Mouse (Mus musculus) MEL (cell line): Measurements from ENCODE around the gene Gm3045. TPM values are rescaled to one million over a fixed set of nuclear protein-coding genes. Genes with fewer than 3 reads are reported as not detected.

Source experiments
- DNase-seq: peaks from one replicate; pipeline ENCODE4 v3.0.0; 2011; ENCODE audit warnings: low read depth, low spot score
- H3K27ac ChIP-seq: 2 replicates; pipeline ENCODE4 v1.5.1; 2012; ENCODE audit warnings: low read depth, mild to moderate bottlenecking, control low read depth, low read length, moderate library complexity; ENCODE audit not compliant: control insufficient read depth
- H3K27me3 ChIP-seq, 2 experiments: fragments of 150-350 bp in 1 of 2; sonication (generic) in 1 of 2; 2 replicates each; pipeline ENCODE4 v1.6.1; 2012; ENCODE audit warnings: low read length in 2 of 2, mild to moderate bottlenecking in 2 of 2, improper control_type of control experiment in 1 of 2, moderate library complexity in 1 of 2; ENCODE audit not compliant: insufficient read depth in 2 of 2, control insufficient read depth in 1 of 2
- H3K36me3 ChIP-seq, 2 experiments: 2 replicates each; pipeline ENCODE4 v1.6.1; 2012 to 2014; ENCODE audit warnings: low read length in 2 of 2, improper control_type of control experiment in 1 of 2, inconsistent platforms in 1 of 2, mild to moderate bottlenecking in 1 of 2; ENCODE audit not compliant: insufficient read depth in 2 of 2, control insufficient read depth in 1 of 2
- H3K4me1 ChIP-seq, 2 experiments: fragments of 150-350 bp in 1 of 2; sonication (generic) in 1 of 2; 2 replicates each; pipeline ENCODE4 v1.6.1; 2012; ENCODE audit warnings: low read length in 2 of 2, improper control_type of control experiment in 1 of 2, mild to moderate bottlenecking in 1 of 2; ENCODE audit not compliant: insufficient read depth in 2 of 2, control insufficient read depth in 1 of 2
- H3K4me3 ChIP-seq, 2 experiments: fragments of 150-350 bp in 1 of 2; sonication (generic) in 1 of 2; 2 replicates each; pipeline ENCODE4 v1.5.1; 2012; ENCODE audit warnings: low read depth in 2 of 2, low read length in 2 of 2, mild to moderate bottlenecking in 2 of 2, moderate library complexity in 2 of 2, control low read depth in 1 of 2, improper control_type of control experiment in 1 of 2; ENCODE audit not compliant: control insufficient read depth in 1 of 2, insufficient read depth in 1 of 2
- H3K79me2 ChIP-seq: 2 replicates; pipeline ENCODE4 v1.6.1; 2012; ENCODE audit warnings: mild to moderate bottlenecking, low read length, moderate library complexity; ENCODE audit not compliant: control insufficient read depth, poor library complexity, insufficient read depth
- H3K9ac ChIP-seq: 2 replicates; pipeline ENCODE4 v1.6.1; 2012; ENCODE audit warnings: low read depth, mild to moderate bottlenecking, control low read depth, low read length, moderate library complexity; ENCODE audit not compliant: control insufficient read depth, poor library complexity, severe bottlenecking
- H3K9me3 ChIP-seq: fragments of 150-350 bp; sonication (generic); replicated peaks from 2 replicates; pipeline ENCODE4 v1.6.1; 2012; ENCODE audit warnings: mild to moderate bottlenecking, low read length, improper control_type of control experiment, moderate library complexity; ENCODE audit not compliant: insufficient read depth
- CHD1 ChIP-seq: IDR thresholded peaks from 2 replicates; pipeline ENCODE4 v1.6.1; 2012; ENCODE audit warnings: low read depth, mild to moderate bottlenecking, inconsistent platforms, low read length, improper control_type of control experiment
- CHD2 ChIP-seq: IDR thresholded peaks from 2 replicates; pipeline ENCODE4 v1.6.1; 2011; ENCODE audit warnings: low read length, improper control_type of control experiment
- CTCF ChIP-seq, 3 experiments: IDR thresholded peaks in 2 of 3; conservative IDR thresholded peaks in 1 of 3; 2 replicates each; pipeline ENCODE4 v1.5.1; 2011 to 2012; ENCODE audit warnings: low read length in 3 of 3, low read depth in 2 of 3, mild to moderate bottlenecking in 2 of 3, improper control_type of control experiment in 1 of 3, inconsistent platforms in 1 of 3, mixed read lengths in 1 of 3, moderate library complexity in 1 of 3; ENCODE audit not compliant: control insufficient read depth in 1 of 3, insufficient read depth in 1 of 3, poor library complexity in 1 of 3, severe bottlenecking in 1 of 3
- ETS1 ChIP-seq: IDR thresholded peaks from 2 replicates; pipeline ENCODE4 v1.6.1; 2012; ENCODE audit warnings: low read depth, mild to moderate bottlenecking, inconsistent platforms, low read length, improper control_type of control experiment, moderate library complexity
- GABPA ChIP-seq: IDR thresholded peaks from 2 replicates; pipeline ENCODE4 v1.6.1; 2012; ENCODE audit warnings: low read depth, mild to moderate bottlenecking, inconsistent platforms, low read length, improper control_type of control experiment, moderate library complexity
- JUND ChIP-seq: IDR thresholded peaks from 2 replicates; pipeline ENCODE4 v1.6.1; 2011; ENCODE audit warnings: low read depth, mild to moderate bottlenecking, improper control_type of control experiment, low read length
- KAT2A ChIP-seq: conservative IDR thresholded peaks from 2 replicates; pipeline ENCODE4 v1.6.1; 2012; ENCODE audit warnings: low read depth, low read length, improper control_type of control experiment, inconsistent platforms
- MAFK ChIP-seq: IDR thresholded peaks from 2 replicates; pipeline ENCODE4 v1.6.1; 2011; ENCODE audit warnings: low read depth, mild to moderate bottlenecking, low read length, improper control_type of control experiment, borderline replicate concordance
- MAZ ChIP-seq: IDR thresholded peaks from 2 replicates; pipeline ENCODE4 v1.6.1; 2012; ENCODE audit warnings: low read depth, mild to moderate bottlenecking, inconsistent platforms, low read length, improper control_type of control experiment
- MYC ChIP-seq: IDR thresholded peaks from 2 replicates; pipeline ENCODE4 v1.6.1; 2011; ENCODE audit warnings: low read depth, mild to moderate bottlenecking, low read length, improper control_type of control experiment, moderate library complexity
- POLR2AphosphoS2 ChIP-seq: IDR thresholded peaks from 2 replicates; pipeline ENCODE4 v1.6.1; 2011; ENCODE audit warnings: low read length, improper control_type of control experiment
- POLR2AphosphoS5 ChIP-seq: IDR thresholded peaks from 2 replicates; pipeline ENCODE4 v1.6.1; 2012; ENCODE audit warnings: low read depth, borderline replicate concordance, mild to moderate bottlenecking, inconsistent platforms, low read length, moderate library complexity, mixed read lengths
- RAD21 ChIP-seq: IDR thresholded peaks from 2 replicates; pipeline ENCODE4 v1.6.1; 2011; ENCODE audit warnings: mild to moderate bottlenecking, low read depth, low read length, improper control_type of control experiment
- RCOR1 ChIP-seq: IDR thresholded peaks from 2 replicates; pipeline ENCODE4 v1.6.1; 2012; ENCODE audit warnings: low read depth, mild to moderate bottlenecking, inconsistent platforms, low read length, improper control_type of control experiment
- SMC3 ChIP-seq: IDR thresholded peaks from 2 replicates; pipeline ENCODE4 v1.6.1; 2011; ENCODE audit warnings: low read depth, low read length, improper control_type of control experiment
- TAL1 ChIP-seq: IDR thresholded peaks from 2 replicates; pipeline ENCODE4 v1.6.1; 2012; ENCODE audit warnings: mild to moderate bottlenecking, inconsistent platforms, low read length, moderate library complexity, mixed read lengths
- TCF12 ChIP-seq: IDR thresholded peaks from 2 replicates; pipeline ENCODE4 v1.6.1; 2014; ENCODE audit warnings: low read depth, mild to moderate bottlenecking, inconsistent platforms, low read length, improper control_type of control experiment, moderate library complexity
- USF1 ChIP-seq: IDR thresholded peaks from 2 replicates; pipeline ENCODE4 v1.6.1; 2014; ENCODE audit warnings: low read depth, mild to moderate bottlenecking, inconsistent platforms, low read length, improper control_type of control experiment, moderate library complexity
- USF2 ChIP-seq, 2 experiments: IDR thresholded peaks; 2 replicates each; pipeline ENCODE4 v1.6.1; 2011 to 2012; ENCODE audit warnings: improper control_type of control experiment in 2 of 2, low read length in 2 of 2, borderline replicate concordance in 1 of 2, inconsistent platforms in 1 of 2, low read depth in 1 of 2, mild to moderate bottlenecking in 1 of 2; ENCODE audit not compliant: insufficient read depth in 1 of 2
- ZMIZ1 ChIP-seq: IDR thresholded peaks from 2 replicates; pipeline ENCODE4 v1.6.1; 2012; ENCODE audit warnings: low read depth, mild to moderate bottlenecking, inconsistent platforms, low read length, improper control_type of control experiment, moderate library complexity
- ZNF384 ChIP-seq: IDR thresholded peaks from 2 replicates; pipeline ENCODE4 v1.6.1; 2012; ENCODE audit warnings: low read depth, mild to moderate bottlenecking, inconsistent platforms, low read length, improper control_type of control experiment
- polyA plus RNA-seq, 2 experiments: library from polyadenylated mRNA; stranded (reverse) in 1 of 2; unstranded in 1 of 2; fragments of >175 nt in 1 of 2; fragments of >200 nt in 1 of 2; gene quantifications; 2 replicates each; pipeline versions ENCODE4 v1.2.1 to v1.2.4; 2012; ENCODE audit warnings: low replicate concordance in 2 of 2, low read depth in 1 of 2; ENCODE audit not compliant: insufficient read length in 2 of 2, insufficient read depth in 1 of 2, missing spikeins in 1 of 2
- total RNA-seq: library from RNA; depleted of rRNA; stranded (reverse); fragments of 300-350 nt; gene quantifications from 2 replicates; pipeline ENCODE4 v1.2.3, GENCODE M21; 2012

Gm3045 gene
- total and polyA plus RNA-seq, 3 experiments: not detected

DNA sequence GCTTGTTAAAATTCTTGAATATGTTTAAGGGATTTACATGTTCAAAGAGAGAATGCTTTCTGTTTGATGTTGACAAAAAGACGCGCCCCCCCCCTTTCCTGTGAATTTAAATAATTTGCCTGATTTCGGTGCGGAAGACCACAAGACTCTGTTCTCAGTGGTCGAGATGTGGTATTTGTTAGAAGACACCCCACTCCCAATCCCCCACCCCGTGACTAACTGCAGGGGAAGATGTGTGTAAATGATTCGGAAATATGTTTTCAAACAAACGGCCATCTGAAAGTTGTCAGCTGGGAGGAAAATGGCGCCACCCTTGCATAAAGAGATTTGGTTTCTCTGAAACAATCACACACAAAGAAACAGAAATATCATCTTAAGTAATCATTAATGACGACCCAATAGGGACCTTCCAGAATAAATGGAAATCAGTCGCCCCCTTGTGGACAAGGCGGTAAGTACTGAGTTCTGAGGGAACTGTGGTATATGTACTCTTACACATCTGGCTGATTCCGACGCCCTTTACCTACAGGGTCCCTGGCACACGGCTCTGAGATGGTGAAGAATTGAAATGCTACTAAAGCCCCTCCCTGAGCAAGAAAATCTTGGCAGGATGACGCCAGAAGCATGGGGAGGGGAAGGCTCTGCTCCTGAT lies 4.2 kb upstream of the Gm3045 start:
- TF ChIP-seq SMC3: no peak
- TF ChIP-seq POLR2AphosphoS2: no peak
- peak in 1 of 3 experiments; percentile 9; a peak in 1 of 6 replicates for TF ChIP-seq CTCF (IDR thresholded peaks at IDR 0.05 in 2 of 3, conservative IDR thresholded peaks at IDR 0.05 in 1 of 3; ENCODE audit: control insufficient read depth in 1 of 3, insufficient read depth in 1 of 3, low read depth in 2 of 3, low read length in 3 of 3, poor library complexity in 1 of 3, severe bottlenecking in 1 of 3)
- TF ChIP-seq USF2 (IDR thresholded peaks at IDR 0.05; ENCODE audit: borderline replicate concordance in 1 of 2, insufficient read depth in 1 of 2, low read depth in 1 of 2, low read length in 2 of 2): no peak
- Histone ChIP-seq H3K9ac (no peak overlapping the region), H3K79me2 (no peaks in the 10 kb centered on the region), H3K36me3 (no peaks in the 10 kb centered on the region), H3K9me3 (no peaks in the 10 kb centered on the region), H3K27ac (no peak overlapping the region), H3K27me3 (no peaks in the 10 kb centered on the region), H3K4me1 (no peaks in the 10 kb centered on the region), H3K4me3 (no peak overlapping the region)
- peak; percentile 3 for DNase-seq

DNA sequence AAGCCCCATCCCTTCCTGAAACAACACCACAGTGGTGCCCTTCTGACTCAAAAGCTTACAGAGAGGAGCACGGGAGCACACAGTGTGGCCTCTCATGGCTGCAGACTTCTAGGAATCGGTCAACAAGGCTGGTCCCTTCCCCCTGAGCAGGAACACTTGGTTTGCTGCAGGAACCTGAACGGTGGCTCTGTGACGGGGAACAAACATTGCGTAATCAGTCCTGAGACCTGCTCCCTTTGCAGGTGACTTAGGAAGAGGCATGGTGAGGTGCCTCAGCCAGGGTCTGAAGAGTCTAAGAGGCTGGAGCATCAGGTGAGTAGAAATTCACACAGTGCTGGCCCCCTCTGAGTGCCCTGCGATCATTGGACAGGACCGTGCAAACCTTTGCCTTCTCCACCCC lies 463 bp upstream of the Gm3045 start:
- H3K27me3 ChIP-seq: no peaks in the 10 kb centered on the region
- no peak for DNase-seq
- TF ChIP-seq RCOR1 (no peak), ETS1 (no peak), MAFK (no peak), RAD21 (no peak), MYC (no peak), ZNF384 (no peak), MAZ (no peak), CHD1 (no peak), TAL1 (no peak), ZMIZ1 (no peak), CHD2 (no peak), SMC3 (no peak), GABPA (no peak), USF1 (no peak), POLR2AphosphoS5 (no peak), TCF12 (no peak), KAT2A (no peak), JUND (no peak)
- TF ChIP-seq, all 39 proteins: peak for 0
- Histone ChIP-seq H3K9ac (no peak overlapping the region), H3K27ac (no peak overlapping the region), H3K36me3 (no peaks in the 10 kb centered on the region), H3K79me2 (no peaks in the 10 kb centered on the region), H3K4me3 (no peak overlapping the region), H3K9me3 (no peaks in the 10 kb centered on the region), H3K4me1 (no peaks in the 10 kb centered on the region)
